9 mouse cellular contexts compared by ENCODE assay signal in the genomic region with DNA sequence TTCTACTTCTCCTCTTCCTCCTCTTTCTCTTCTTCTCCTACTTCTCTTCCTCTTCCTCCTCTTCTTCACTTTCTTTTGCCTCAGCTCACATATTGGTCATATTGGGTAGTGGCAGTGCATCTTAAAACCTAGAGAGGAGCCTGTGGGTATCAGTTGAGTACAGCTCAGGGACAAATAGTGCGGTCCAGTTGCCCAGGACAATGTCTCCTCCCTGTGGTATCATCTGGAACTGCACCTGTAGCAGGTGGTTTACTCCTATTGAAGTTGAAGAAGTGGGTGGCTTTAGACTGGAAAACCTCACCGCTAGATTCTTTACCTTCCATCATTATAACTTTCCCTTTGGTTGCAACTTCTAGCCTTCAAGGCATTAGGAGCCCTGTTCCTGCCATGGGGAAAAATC. TPM values are rescaled to one million over a fixed set of nuclear protein-coding genes. Genes with fewer than 3 reads are reported as not detected.
A peak's percentile ranks its signal among the peaks of the same experiment; 100 is the strongest.
DNase-seq lines count a peak whose midpoint lies in the region; ATAC-seq and TF ChIP-seq lines count a peak whose summit lies in the region.
"Had no signal": no experiment of that assay in that cellular context is flagged by ENCODE, and none has a peak within 500 bp of the region (broad histone marks: within the 10 kb centered on the region; RNA-seq: fewer than 3 reads in every experiment).

No protein-coding gene starts in this region.

- H3K9me3 ChIP-seq in liver, embryonic 12.5 days (replicated peaks), result no peaks in the 10 kb centered on the region

- no peak for TF ChIP-seq POLR2A in liver, adult 2 months (IDR thresholded peaks at IDR 0.05; ENCODE audit: extremely low read depth, insufficient read depth, low read length)

- peak; percentile 63; the same call in 1 of the 2 replicates for TF ChIP-seq CTCF in liver, adult 2 months (IDR thresholded peaks at IDR 0.05; ENCODE audit: low read depth, low read length)

- intact Hi-C loops in heart, postnatal 14 days (cut with DNase I), result loop anchor here (1.0 to 5.0 kb wide), 3 partner anchors 149 to 252 kb away; no protein-coding TSS in a partner anchor
- intact Hi-C loops in left cerebral cortex, postnatal 36 days (cut with DNase I), result loop anchor here (5.0 kb wide), 1 partner anchor 219 kb away; no protein-coding TSS in a partner anchor

- no peak overlapping the region for H3K27ac ChIP-seq in liver, adult 2 months (replicated peaks; ENCODE audit: insufficient read depth, low read depth, low read length)
- no peak overlapping the region for H3K27ac ChIP-seq in liver, embryonic 12.5 days
- H3K27ac ChIP-seq: macrophage had no signal

- no peaks in the 10 kb centered on the region for H3K4me1 ChIP-seq in liver, adult 2 months (ENCODE audit: control insufficient read depth, insufficient read depth, low read length)
- H3K4me1 ChIP-seq in liver, embryonic 12.5 days, result no peaks in the 10 kb centered on the region

- WGBS in liver, adult 2 months, result 30% methylated on average over 2 of the region's 2 CpGs
- WGBS in liver, embryonic 12.5 days (ENCODE audit: insufficient replicate concordance), result 39% methylated on average over 2 of the region's 2 CpGs

- H3K4me2 ChIP-seq in liver, embryonic 12.5 days, result no peak overlapping the region

- H3K36me3 ChIP-seq in liver, adult 2 months (ENCODE audit: control insufficient read depth, insufficient read depth, low read length), result no peaks in the 10 kb centered on the region
- H3K36me3 ChIP-seq in liver, embryonic 12.5 days, result no peaks in the 10 kb centered on the region

- no peak overlapping the region for H3K4me3 ChIP-seq in liver, adult 2 months (ENCODE audit: insufficient read depth, low read depth, low read length)
- no peak overlapping the region for H3K4me3 ChIP-seq in liver, embryonic 12.5 days

- no peak overlapping the region for H3K9ac ChIP-seq in liver, adult 2 months (ENCODE audit: low read depth, low read length)
- H3K9ac ChIP-seq in liver, embryonic 12.5 days, result no peak overlapping the region

- H3K27me3 ChIP-seq in liver, adult 2 months (ENCODE audit: control insufficient read depth, insufficient read depth, low read length), result no peaks in the 10 kb centered on the region
- H3K27me3 ChIP-seq in liver, embryonic 12.5 days (replicated peaks), result no peaks in the 10 kb centered on the region

- ATAC-seq in liver, embryonic 12.5 days, result no peak

- DNase-seq in liver, adult 2 months (ENCODE audit: extremely low read depth, low read depth, low spot score), result peak; percentile 25
- peak; percentile 48 for DNase-seq in adipocyte (ENCODE audit: low spot score)
- peak; percentile 80 for DNase-seq in embryo, embryonic 10.5 days (ENCODE audit: low spot score)
- peak; percentile 68 to 80 for DNase-seq in heart, postnatal 14 days
- peak; percentile 61 to 75 for DNase-seq in left cerebral cortex, postnatal 36 days (ENCODE audit: low spot score in 2 of 2)
- DNase-seq in retina, adult 2 months (ENCODE audit: low read depth, low spot score), result peak; percentile 28
- DNase-seq in spleen, postnatal 4 days (ENCODE audit: low spot score in 2 of 2), result no peak

- no peaks in the 10 kb centered on the region for H3K79me2 ChIP-seq in liver, adult 2 months (ENCODE audit: control insufficient read depth, insufficient read depth, low read length)

RNA-seq across cellular contexts. Expression of a gene that starts 26.9 kb away (rescaled TPM):
- total RNA-seq in liver, adult 2 months (2014; rRNA removed), result under 0.01 TPM in 2 replicates
- 0.01 TPM in 1 of 2 replicates, not detected in the other for polyA plus RNA-seq in liver, adult 2 months (2012; rRNA removed)
- polyA plus RNA-seq in liver, embryonic 12.5 days (2016; fragmentation: Nextera tagmentation; extraction: Ambion mirVana), result 0.15 and 0.20 TPM in 2 replicates
- total RNA-seq in heart, postnatal 14 days (2021), result 1 to 10 TPM; 7.0 to 8.0 TPM
- total RNA-seq in left cerebral cortex, postnatal 36 days (2021), result 10 to 100 TPM; 49.8 to 69.8 TPM
- polyA plus RNA-seq: macrophage had no signal

Comparison
In these comparisons a context has a peak if more than half of its experiments do, and no peak if none do; other contexts are left out.
1. DNase-seq: peak in liver, adult 2 months (single experiment), adipocyte (single experiment), embryo, embryonic 10.5 days (single experiment), heart, postnatal 14 days (2 of 2), left cerebral cortex, postnatal 36 days (2 of 2) and retina, adult 2 months (single experiment); none in spleen, postnatal 4 days (0 of 2).
2. RNA of a gene that starts 26.9 kb away (total RNA-seq): 49.8 to 69.8 TPM in left cerebral cortex, postnatal 36 days; 7.0 to 8.0 TPM in heart, postnatal 14 days and under 0.01 TPM in liver, adult 2 months; every median in the first group is over 4 times any median in the second.